Mouse (Mus musculus) MN1 (cell line): ENCODE data around the gene Coq9.

Experiments
- DNase-seq: peaks from one replicate; pipeline ENCODE4 v3.0.0-alpha.2; 2016; ENCODE audit warnings: low spot score

The Coq9 gene

DNA sequence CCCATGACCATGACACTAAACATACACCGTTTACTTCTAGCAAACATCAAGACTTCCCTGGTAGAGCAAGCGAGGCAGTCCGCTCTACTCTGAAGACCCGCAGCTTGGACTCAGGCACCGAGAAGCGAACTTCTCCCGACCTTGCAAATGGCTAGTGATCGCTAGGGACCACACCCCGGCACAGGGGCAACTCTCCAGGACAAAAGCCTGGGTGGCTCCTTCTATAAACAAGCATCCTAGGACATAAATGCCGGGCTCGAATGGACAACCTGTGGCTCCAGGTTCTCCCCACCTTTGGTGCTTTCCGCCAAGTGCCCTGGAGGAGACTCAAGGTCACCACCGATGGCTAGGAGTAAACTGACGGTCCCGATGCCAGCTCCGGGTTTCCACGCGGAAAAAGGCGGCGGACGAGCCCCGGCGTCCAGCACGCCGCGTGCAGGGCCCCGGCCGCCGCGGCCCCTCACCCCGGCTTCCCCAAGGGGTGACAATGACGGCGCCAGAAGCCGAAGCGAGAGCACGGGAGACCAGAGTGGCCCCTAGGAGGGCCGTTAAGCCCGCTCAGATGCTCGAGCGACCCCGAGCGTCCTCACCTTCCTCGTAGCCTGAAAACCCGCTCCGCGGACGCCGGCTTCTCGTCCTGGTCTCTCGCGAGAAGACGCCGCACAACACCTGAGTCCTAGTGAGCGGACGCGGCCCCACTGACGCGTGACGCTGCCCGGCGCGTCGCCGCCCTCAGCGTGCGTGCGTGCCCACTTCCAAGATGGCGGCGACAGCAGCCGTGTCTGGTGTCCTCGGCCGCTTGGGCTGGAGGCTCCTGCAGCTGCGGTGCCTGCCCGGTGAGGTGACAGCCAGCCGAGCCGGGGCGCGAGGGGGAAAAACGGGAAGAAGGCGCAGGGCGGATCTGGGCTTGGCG lies at the start of gene Coq9, which contains the start of gene Ciapin1:
Coq9 (plus strand) TSS at position 660 of the 913 bp plus-strand sequence.
Ciapin1 (minus strand) TSS at position 697 of the 913 bp plus-strand sequence.
- DNase-seq, result peak; percentile 99

DNA sequence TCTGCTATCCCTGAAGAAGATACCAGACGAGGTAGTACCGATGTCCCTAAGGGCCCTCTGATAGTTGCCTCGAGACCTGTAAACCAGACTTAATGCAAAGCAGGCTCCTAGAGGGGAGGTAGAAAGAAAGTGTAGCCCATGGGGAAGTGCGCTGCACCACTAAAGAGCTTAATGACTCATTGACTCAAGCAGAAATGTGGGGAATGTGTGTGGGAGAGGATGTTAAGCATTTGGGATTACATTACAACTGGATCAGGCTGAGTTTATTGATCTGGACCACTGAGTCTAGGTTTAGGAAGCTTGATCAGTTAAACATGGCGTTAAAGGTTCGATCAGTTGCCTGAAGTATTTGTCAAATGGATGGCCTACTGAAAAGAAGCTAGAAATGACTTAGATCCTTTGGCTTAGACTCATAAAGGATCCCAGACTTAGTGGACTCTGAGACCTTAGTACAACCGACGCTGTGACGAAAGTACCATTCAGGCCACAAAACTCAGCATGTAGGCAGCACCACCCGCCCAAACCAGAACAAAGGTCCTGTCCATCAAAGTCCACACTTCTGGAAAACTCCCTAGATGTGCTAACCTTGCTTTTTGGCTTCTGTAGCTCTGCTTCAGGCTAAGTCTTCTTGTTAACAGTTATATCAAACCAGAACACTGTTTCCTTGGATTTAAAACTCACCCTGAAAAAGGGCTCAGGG lies 48.7 kb upstream of the Coq9 start:
- DNase-seq, result no peak

DNA sequence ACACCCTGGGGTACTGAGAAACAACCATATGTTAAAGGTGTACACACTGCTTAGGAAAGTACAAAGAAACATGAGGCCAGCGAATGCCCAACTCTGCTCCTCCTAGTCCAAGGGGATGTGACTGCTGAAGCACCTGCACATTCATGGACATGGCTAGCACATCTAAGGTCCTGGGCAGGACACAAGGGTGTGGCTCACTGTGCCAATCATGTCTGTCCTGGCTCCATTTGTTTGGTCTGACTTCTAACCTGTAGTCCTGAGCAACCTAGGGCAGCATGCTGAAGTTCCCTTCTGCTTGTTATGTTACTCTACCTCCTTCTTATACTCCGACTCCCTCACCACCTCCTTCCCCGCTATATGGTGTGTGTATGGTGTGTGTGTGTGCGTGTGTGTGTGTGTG lies 43.8 kb upstream of the Coq9 start:
- no peak for DNase-seq

DNA sequence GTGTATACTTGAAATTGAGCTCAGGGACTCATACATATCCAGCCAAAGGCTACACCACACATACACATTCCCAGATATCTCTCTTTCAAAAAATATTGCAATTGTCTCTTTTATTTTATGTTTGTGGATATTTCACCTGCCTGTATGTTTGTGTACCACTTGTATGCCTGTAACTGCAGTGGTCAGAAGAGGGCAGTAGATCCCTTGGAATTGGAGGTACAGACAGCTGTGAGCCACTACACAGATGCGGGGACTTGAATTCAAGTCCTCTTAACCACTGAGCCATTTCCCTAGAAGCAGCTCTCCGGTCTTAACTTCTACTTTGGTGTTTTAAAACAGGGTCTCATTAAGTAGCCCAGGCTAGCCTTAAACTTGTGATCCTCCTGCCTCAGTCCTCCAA lies 43.3 kb upstream of the Coq9 start:
- no peak for DNase-seq

DNA sequence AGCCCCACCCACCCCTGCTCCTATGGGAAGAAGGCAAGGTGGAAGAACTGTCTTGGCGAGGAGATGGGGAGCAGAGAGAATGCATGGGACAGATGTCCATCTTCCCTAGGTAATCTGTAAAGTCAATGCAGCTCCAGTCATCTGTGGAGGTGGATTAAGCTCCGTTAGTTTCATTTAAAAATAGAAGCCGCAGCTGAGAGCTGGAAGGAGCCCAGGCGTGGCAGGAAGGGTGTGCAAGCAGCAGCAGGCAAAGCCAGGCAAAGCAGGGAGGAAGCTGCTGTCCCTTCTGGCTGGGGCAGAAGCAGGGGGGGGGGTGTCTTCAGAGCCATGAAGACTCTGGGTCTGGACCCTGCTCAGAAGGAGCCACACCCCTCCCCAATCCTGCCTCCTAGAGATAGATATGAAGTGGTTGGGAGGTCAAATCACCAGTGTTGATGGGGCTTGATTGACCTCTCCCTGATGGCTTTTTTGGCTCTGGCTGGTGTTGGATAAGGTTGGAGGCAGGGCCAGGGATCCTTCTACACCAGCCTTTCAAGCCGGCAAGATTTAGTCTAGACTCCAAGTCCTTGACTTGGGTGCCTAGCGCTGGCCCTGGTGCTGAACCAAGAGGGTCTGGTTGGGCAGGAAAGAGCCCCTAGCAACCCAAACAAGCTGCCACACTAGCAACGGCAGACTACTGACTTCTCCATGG lies 37.7 kb upstream of the Coq9 start:
- no peak for DNase-seq

DNA sequence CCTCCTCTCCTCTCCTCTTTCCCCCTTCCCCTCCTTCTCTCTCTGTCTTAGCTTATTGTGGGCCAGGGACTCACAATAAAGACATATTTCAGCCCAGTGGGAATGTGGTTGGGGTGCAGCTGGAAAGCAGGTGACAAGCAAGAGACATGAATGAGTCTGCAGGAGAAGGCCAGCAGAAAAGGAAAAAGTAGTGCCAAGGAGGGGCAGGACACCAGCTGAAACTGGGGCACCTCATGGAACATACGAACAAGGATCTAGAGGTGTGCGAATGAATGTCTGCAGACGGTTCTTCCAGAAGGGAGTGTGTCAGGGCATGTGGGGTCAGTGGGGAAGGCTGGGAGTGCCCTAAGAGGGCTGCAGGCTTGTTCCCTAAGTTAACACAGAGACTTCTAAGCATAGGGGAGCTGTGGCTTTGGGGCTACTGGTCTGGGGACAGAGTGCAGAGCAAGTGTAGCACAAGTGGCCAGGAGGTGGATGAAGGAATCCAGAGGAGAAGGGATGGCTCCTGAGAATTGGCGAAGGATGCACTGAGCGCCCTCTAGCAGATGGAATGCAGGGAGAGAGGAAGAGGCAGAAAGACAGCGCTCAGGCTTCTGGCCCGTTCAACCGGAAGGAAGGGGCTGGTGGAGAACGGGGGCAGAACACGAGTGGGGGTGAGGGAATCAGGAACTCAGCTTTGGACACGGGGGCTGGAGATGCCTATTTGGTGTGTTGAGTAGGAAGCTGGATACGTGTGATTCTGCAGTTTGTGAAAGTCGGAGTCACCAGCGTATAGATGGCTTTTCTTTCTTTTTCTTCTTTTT lies 36.6 kb upstream of the Coq9 start:
- no peak for DNase-seq

DNA sequence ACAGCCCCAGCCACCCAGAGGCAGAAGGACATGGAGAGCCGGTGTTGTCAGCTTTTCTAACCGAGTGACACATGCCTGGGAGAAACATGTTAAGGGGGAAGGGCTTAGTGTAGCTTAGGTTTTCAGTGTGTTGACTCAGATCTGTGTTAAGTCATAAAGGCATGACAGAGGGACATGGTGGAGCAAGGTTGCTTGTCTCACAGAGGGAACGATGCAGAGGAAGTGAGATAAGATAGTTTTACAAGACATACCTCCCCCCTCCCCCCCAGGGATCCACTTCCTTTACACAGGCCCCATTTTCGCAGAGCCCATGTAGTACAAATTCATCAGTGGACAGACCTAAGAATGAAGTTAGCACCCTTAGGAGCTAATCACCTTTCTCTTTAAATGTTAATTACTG lies 35.7 kb upstream of the Coq9 start:
- DNase-seq, result no peak

DNA sequence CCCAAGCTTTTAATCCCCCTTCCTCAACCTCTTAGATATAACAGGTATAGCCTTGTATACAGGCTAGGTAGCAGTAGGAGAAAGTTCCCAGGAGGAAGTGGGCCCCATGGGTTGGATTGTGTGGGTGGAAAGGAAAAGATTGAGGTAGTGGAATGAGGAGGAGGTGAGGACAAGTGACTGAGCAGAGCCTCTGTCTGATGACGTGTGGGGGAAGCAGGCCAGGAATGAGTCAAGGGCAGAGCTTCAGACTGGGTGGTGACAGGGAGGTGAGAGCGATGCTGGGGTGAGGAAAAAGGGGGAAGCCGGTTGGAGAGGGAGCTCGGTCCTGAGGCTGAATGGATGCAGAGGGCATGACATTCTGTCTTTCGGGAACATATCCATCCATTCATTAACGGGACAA lies 34.6 kb upstream of the Coq9 start:
- DNase-seq, result no peak

DNA sequence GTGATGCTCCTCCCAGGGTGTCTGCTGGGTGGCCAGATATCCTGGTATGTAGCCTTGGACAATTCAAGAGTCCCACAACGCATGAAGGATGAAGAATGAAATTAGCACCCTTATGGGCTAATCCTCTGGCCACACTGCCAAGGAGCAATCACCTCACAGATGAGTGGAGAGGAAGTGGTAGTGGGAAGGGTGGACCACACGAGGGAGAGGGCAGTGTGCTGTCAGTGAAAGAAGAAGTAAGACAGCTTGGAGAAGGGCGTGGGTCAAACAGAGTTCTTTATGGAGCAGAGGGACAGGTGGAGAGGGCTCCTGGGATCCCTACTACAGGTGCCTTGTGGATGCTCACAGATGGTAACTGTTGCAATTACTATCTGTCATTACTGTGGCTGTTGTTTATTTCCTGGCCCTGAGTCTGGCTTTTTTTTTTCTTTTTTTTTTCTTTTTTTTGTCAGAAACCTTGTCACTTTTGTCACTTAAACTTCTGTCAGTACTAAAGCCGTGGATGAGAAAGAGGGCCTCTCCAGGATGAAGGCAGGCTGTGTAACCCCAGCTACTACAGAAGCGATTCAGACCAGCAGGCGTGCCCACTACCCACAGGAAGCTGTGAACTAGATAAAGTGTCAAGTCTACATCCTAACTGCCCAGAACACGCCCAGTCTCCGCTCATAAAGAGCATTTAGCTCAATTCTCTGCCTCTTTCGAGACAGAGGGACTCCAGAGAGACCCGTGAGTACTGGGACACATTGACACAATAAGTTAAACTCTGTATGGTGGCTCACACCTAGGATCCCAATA lies 33.4 kb upstream of the Coq9 start:
- DNase-seq, result no peak

DNA sequence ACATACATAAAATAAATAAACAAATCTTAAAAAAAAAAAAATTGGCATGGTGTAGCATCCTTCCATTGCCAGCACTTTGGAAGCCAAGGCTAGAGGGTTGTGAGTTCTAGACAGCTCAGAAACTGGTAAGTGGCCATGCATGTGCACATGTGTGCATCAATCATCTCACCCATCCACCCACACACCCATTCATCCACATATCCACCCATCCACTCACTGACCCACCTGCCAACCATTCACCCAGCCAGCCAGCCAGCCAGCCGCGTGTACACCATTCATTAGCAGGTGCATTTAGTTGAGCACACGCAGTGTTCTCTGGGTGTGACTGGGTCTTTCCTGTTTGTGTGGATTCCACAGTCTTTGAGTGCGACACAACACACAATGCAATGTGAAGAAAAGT lies 32.3 kb upstream of the Coq9 start:
- DNase-seq, result no peak

DNA sequence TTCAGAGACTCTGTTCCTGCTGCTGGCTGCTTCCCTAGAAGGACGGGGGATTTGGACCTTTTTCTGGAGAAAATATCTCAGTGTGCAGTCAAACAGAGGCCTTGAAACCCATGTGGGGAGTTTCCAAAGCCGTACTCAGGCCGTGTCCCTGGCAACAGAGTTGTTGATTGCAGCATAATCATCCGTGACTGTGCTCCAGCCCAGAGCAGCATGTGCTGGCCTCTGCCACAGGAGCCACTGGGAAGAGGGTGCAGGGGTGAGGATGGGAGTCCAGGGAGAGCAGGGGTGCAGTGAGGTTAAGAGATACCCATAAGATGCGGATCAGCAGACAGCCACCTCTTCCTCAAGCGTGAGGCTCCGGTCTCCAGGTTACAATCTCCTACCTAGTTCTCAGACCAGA lies 30.6 kb upstream of the Coq9 start:
- DNase-seq, result peak; percentile 55

DNA sequence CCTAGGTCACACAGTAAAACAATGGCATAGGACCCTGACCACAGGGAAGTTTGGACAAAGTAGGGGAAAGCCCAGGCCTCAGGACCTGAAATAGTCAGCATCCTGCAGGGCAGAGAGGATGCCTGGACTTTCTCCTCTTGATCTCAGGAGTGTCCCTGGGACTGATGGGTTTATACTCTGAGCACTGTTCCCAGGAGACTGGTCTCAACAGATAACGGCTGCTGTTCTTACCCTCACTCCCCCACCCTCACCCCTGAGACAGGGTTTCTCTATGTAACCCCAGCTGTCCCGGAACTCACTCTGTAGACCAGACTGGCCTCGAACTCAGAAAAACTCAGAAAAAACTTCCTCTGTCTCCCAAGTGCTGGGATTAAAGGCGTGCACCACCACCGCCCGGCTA lies 29.7 kb upstream of the Coq9 start:
- no peak for DNase-seq

DNA sequence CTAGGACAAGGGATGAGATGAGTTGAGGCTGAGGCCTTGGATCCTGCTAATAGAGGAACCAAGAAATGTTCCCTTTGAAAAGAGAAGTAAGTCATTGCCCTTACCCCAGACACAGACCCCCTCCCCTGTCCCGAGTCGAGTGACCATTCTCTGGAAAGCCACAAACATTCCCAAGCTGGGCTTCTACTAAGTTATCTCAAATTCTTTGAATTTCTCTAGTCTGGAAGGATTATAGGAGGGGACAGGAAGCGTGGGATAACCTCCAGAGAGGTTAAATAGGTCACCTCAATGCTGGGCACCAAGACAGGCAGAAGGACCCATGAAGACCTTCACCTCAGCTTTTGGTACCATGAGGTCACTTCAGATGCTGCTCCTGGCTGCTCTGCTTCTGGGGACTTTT lies 28.0 kb upstream of the Coq9 start, which contains the start of gene Ccl17:
Ccl17 (plus strand) TSS at position 301 of the 400 bp plus-strand sequence.
- DNase-seq, result no peak

DNA sequence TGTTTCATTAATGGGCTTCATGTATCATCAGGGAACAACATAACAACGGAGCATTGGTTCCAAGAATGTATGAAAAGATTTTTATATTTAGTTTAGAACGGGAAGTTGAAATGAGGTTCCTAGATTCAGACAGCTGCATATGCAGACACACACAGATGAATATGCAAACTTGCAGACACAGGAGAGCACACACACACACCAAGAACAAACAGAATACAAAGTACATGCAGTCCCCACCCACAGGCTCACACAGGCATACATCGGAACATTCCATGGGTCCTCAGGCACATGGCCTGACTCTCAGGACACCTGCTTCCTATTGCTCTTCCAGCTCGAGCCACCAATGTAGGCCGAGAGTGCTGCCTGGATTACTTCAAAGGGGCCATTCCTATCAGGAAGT lies 27.3 kb upstream of the Coq9 start:
- no peak for DNase-seq

DNA sequence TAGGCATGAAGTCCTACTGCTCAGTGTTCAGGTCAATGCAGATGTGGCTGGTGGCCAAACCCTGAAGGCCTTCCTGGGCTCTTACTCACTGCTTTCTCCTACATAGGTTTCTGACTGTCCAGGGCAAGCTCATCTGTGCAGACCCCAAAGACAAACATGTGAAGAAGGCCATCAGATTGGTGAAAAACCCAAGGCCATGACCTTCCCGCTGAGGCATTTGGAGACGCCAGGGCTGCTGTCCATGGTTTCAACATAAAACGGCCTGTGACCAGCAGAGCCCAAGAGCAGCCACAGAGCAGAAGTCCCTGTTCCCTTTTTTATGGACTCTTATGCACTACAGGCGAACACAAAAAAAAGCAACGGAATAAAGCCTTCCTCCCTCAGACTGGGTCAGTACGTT lies 26.5 kb upstream of the Coq9 start:
- DNase-seq, result no peak

DNA sequence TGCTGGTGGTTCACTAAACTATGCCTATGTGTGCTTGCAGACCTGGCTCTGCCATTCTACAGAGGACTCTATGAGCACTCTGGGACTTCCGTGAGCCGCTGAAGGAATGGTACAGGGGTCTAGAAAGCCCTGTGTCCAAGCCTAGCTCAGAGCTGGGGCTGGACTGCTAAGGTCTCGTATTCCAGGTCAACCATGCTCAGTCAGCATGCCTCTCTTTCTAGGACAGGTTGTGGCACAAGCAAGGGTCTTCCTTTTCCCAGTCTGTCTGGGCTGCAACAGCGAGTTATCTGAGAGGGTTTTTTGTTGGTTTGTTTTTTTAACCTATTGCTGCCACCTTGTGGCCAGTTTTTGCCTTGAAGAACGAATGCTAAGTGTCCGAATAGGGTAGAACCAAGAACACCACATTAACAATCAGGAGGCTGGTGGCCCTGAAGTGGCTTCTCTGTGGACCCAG lies 25.4 kb upstream of the Coq9 start:
- peak; percentile 92 for DNase-seq

DNA sequence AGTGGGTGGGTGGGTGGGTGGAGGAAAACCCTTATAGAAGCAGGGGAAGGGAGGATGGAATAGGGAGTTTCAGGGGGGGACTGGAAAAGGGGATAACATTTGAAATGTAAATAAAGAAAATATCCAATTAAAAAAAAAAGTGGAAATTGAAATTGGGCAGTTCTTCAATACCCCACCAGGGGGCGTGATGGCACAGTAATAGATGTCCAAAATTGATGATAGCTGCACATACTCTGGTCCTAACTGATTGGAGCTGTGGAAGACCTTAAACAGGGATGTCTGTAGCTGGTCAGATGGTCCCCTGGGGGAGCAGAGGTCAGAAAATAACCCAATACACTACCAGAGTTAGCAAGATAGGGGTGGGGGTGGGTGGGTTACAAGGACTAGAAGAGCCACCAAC lies 23.6 kb upstream of the Coq9 start:
- DNase-seq, result peak; percentile 66

DNA sequence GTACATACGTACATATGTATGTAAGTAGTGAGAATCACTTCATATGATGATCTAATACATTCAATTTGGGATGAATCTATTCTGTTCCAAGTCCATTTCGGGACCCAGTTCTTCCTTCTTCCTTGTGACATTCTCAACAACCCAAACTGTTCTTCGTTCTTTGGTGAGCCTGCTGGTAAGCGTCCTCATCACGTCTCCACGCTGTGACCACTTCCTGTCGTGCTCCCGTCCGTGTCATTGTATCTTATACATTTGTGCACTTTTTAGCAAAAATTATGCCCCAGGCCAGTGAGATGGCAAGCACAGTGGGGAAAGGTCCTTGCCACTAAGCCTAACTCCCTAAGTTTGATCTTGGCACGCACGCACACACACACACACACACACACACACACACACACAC lies 20.2 kb upstream of the Coq9 start:
- DNase-seq, result no peak

DNA sequence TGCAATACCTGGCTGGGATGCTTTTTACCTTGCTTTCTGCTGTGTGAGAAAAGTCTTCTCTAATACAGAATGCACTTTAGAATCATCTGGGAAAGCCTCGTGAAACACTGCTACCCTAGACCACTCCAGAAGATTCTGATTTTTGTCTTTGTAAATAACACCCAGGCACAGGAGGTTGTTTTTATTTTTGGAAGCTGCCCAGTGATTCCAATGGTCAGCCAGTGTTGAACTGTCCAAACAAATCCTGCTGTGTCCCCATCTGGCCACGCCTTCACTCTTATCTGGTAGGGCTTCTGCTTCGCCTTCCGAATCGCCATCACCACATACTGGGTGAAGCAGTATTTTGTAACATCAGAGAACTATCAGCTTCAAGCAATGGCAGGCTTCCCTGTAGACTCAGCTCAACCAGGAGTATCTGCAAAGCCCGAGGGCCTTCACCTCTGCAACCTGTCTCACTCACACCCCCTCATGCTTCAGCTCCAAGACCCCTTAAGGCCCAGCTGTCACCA lies 18.4 kb upstream of the Coq9 start:
- no peak for DNase-seq

DNA sequence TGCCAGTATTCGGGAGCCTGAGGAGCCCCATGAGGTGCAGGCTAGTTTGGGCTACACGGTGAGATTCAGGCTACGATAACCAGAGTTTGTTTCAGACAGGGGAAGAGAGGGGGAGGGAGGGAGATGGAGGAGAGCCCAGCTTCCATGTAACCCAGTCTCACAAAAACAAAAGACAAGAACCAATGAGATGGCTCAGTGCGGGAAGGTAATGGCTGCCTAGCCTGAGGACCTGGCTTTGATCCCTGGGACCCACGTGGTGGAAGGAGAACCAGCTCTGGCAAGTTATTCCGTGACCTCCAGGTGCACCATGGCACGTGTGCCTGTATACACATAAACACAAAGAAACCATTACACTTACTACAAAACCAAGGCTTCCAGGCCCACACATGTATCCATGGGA lies 17.6 kb upstream of the Coq9 start:
- DNase-seq, result no peak

DNA sequence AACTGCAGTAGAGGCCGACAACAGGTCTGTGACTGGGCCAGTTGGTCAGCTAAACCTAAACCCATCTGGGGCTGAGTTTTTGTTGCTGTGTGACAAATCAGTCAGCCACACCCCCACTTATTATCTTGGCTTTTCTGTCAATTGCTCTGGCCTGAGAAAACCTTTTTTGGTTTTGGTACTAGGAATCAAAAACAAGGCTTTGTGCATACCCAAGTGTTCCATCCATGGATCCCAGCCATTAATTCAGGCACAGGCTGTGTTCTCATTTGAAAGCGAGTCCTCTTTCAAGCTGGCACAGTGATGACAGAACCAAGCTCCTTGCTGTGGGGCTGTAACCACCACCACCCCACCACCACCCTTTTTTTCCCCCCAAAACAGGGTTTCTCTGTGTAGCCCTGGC lies 16.7 kb upstream of the Coq9 start:
- no peak for DNase-seq
